Mouse (Mus musculus): ENCODE results near the gene Zfp773. TPM values are rescaled to one million over a fixed set of nuclear protein-coding genes. Genes with fewer than 3 reads are reported as not detected.
A peak's percentile ranks its signal among the peaks of the same experiment; 100 is the strongest.

Zfp773 gene
- polyA plus RNA-seq, 1 experiment from 2014 or later: 0.20 TPM

DNA sequence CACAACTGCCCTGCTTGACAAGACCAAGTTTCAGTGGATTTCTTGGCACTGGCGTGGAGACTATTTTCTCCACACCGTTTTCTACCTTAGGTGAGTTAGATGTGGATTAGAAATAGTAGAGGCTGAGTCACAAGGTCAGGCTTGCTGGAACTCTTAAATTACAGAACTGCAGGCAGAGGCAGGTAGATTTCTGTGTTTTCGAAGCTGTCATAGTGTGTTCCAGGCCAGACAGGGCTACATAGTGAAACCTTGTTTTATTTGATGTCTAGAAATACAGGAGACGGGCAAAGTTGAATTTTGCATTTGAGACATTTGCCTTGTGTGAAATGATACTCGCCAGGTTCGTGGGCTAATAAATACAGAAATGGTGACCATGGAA, 15.0 kb downstream of the Zfp773 start:
- peaks cover 21% of the 10 kb centered on the region for H3K36me3 ChIP-seq (ENCODE audit: control insufficient read depth, insufficient read depth)
- no peak overlapping the region for H3K27ac ChIP-seq (ENCODE audit: low read depth, low read length)
- no peak for TF ChIP-seq CTCF (IDR thresholded peaks at IDR 0.05; ENCODE audit: low read depth)
- no peaks in the 10 kb centered on the region for H3K9me3 ChIP-seq (ENCODE audit: control insufficient read depth)
- peak overlapping the region; percentile 70 for H3K4me2 ChIP-seq (replicated peaks; ENCODE audit: low read depth)
- H3K4me3 ChIP-seq (ENCODE audit: low read depth, low read length): peak overlapping the region; percentile 61
- WGBS: 54% methylated on average over 6 of the region's 6 CpGs
- H3K4me1 ChIP-seq (replicated peaks; ENCODE audit: control insufficient read depth, insufficient read depth, low read length): no peaks in the 10 kb centered on the region
- no peak for ATAC-seq
- H3K9ac ChIP-seq (ENCODE audit: low read depth, low read length): no peak overlapping the region
- H3K27me3 ChIP-seq (replicated peaks; ENCODE audit: control insufficient read depth, insufficient read depth, low read length): no peaks in the 10 kb centered on the region

DNA sequence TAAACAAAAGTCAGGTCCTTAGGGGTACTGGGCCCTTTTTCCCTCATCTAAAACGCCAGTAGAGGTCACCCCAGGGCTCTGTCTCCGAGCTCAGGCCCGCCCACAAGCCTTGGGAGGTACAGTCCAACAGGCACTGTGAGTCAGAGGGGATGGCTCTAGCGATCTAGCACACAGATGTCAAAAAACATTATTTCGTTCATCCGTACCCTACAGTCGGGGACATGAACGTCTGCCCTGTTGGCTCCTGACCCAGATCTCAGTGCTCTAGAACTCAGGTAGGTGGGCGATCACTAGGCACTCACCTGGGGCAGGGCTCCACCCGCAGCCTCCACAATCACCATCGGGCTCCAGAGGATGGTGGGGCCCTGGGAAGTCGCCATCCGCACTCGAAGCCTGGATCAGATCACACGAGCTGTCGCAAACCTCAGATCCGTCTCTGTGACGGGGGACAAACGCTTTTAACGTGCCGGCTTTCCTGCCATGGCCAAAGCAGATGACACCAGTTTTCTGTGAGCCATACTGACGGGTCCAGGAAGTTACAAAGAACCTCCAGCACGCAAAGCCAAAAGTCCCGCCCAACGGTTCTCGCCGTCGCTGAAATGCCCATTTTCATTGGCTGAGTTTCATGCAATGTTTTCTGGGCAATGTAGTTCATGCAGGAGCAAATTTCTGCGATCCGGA, 15.5 kb downstream of the Zfp773 start, which contains the start of gene Zfp954:
Gene Zfp954, minus strand, starts transcription at position 568 of the 681 bp plus-strand sequence.
- peak within 1 kb of the TSS; percentile 45 for H3K9ac ChIP-seq (ENCODE audit: low read depth, low read length)
- peak within 1 kb of the TSS; percentile 70 for H3K4me2 ChIP-seq (replicated peaks; ENCODE audit: low read depth)
- peak within 1 kb of the TSS; percentile 64 for H3K27ac ChIP-seq (ENCODE audit: low read depth, low read length)
- ATAC-seq: peak; percentile 95
- H3K27me3 ChIP-seq (replicated peaks; ENCODE audit: control insufficient read depth, insufficient read depth, low read length): no peaks in the 10 kb centered on the region
- no peaks in the 10 kb centered on the region for H3K9me3 ChIP-seq (ENCODE audit: control insufficient read depth)
- under 1% methylated on average over 30 of the region's 30 CpGs for WGBS
- H3K4me3 ChIP-seq (ENCODE audit: low read depth, low read length): peak within 1 kb of the TSS; percentile 61
- H3K36me3 ChIP-seq (ENCODE audit: control insufficient read depth, insufficient read depth): peaks cover 26% of the 10 kb centered on the region
- H3K4me1 ChIP-seq (replicated peaks; ENCODE audit: control insufficient read depth, insufficient read depth, low read length): no peaks in the 10 kb centered on the region
- TF ChIP-seq CTCF (IDR thresholded peaks at IDR 0.05; ENCODE audit: low read depth): peak; percentile 66

DNA sequence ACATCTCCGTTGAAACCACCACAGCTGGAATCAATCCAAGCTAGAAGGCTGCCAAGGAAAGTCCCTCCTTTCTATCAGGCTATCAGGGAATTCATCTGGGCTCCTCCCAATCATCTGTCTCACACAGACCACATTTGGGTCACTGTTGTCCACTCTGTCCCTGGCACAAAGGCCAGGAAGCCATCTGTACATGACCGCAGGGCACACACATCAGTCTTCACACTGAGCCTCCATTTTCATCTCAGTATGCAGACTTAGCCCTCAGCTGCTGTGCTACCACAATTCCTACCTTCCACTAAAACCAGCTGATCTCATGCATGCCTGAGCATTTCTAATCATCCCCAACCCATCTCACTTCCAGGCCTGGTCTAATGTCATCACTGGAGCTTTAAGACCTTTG, 18.1 kb downstream of the Zfp773 start:
- H3K36me3 ChIP-seq (ENCODE audit: control insufficient read depth, insufficient read depth): peaks cover 48% of the 10 kb centered on the region
- H3K4me1 ChIP-seq (replicated peaks; ENCODE audit: control insufficient read depth, insufficient read depth, low read length): no peaks in the 10 kb centered on the region
- no peak overlapping the region for H3K27ac ChIP-seq (ENCODE audit: low read depth, low read length)
- no peaks in the 10 kb centered on the region for H3K9me3 ChIP-seq (ENCODE audit: control insufficient read depth)
- WGBS: 83% methylated on average over 2 of the region's 2 CpGs
- ATAC-seq: no peak
- TF ChIP-seq CTCF (IDR thresholded peaks at IDR 0.05; ENCODE audit: low read depth): no peak
- H3K4me3 ChIP-seq (ENCODE audit: low read depth, low read length): no peak overlapping the region
- H3K27me3 ChIP-seq (replicated peaks; ENCODE audit: control insufficient read depth, insufficient read depth, low read length): no peaks in the 10 kb centered on the region
- no peak overlapping the region for H3K4me2 ChIP-seq (replicated peaks; ENCODE audit: low read depth)
- no peak overlapping the region for H3K9ac ChIP-seq (ENCODE audit: low read depth, low read length)

DNA sequence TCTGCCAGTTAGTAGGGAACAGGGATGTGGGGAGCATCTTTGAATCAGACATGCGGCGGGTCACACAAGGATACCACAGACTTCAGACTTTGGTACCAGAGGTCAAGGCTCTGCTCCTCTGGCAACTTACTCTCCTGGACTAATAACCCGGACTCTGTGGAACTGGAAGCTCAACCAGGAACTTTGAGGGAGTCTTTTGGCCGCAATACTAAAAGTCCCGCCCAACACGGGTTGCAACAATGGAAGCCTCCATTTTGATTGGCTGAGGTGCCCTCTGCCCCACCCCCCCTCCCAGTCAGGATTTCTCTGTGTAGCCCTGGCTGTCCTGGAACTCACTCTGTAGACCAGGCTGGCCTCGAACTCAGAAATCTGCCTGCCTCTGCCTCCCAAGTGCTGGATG, 28.1 kb downstream of the Zfp773 start:
- H3K27me3 ChIP-seq (replicated peaks; ENCODE audit: control insufficient read depth, insufficient read depth, low read length): no peaks in the 10 kb centered on the region
- H3K4me2 ChIP-seq (replicated peaks; ENCODE audit: low read depth): no peak overlapping the region
- no peaks in the 10 kb centered on the region for H3K9me3 ChIP-seq (ENCODE audit: control insufficient read depth)
- H3K27ac ChIP-seq (ENCODE audit: low read depth, low read length): no peak overlapping the region
- no peak overlapping the region for H3K4me3 ChIP-seq (ENCODE audit: low read depth, low read length)
- H3K4me1 ChIP-seq (replicated peaks; ENCODE audit: control insufficient read depth, insufficient read depth, low read length): no peaks in the 10 kb centered on the region
- no peaks in the 10 kb centered on the region for H3K36me3 ChIP-seq (ENCODE audit: control insufficient read depth, insufficient read depth)
- TF ChIP-seq CTCF (IDR thresholded peaks at IDR 0.05; ENCODE audit: low read depth): no peak
- 95% methylated on average over 7 of the region's 7 CpGs for WGBS
- no peak; the same call in 1 of the 2 replicates for ATAC-seq
- H3K9ac ChIP-seq (ENCODE audit: low read depth, low read length): no peak overlapping the region

Other genes with a start within 250 kb of the Zfp773 start
- not detected in 2 replicates for gene Aurkc, start 141.5 kb downstream of the Zfp773 start, polyA plus RNA-seq (2015; fragmentation: Nextera tagmentation; extraction: Ambion mirVana)
- 10.0 and 10.2 TPM in 2 replicates for gene Zfp954, start 15.3 kb downstream of the Zfp773 start, polyA plus RNA-seq (2015; fragmentation: Nextera tagmentation; extraction: Ambion mirVana)
- gene Zfp418, start 34.6 kb upstream of the Zfp773 start, polyA plus RNA-seq (2015; fragmentation: Nextera tagmentation; extraction: Ambion mirVana): 0.98 and 1.0 TPM in 2 replicates
- gene Zfp772, start 73.2 kb upstream of the Zfp773 start, polyA plus RNA-seq (2015; fragmentation: Nextera tagmentation; extraction: Ambion mirVana): 2.0 and 2.3 TPM in 2 replicates
- 0.09 TPM in 1 of 2 replicates, not detected in the other for gene Vmn2r29, start 110.6 kb upstream of the Zfp773 start, polyA plus RNA-seq (2015; fragmentation: Nextera tagmentation; extraction: Ambion mirVana)
- gene Gm45844, start 141.5 kb upstream of the Zfp773 start, polyA plus RNA-seq (2015; fragmentation: Nextera tagmentation; extraction: Ambion mirVana): 0.98 and 1.6 TPM in 2 replicates
- 31.9 and 32.0 TPM in 2 replicates for gene Clcn4, start 164.1 kb upstream of the Zfp773 start, polyA plus RNA-seq (2015; fragmentation: Nextera tagmentation; extraction: Ambion mirVana)
- gene Vmn2r30, start 200.9 kb upstream of the Zfp773 start, polyA plus RNA-seq (2015; fragmentation: Nextera tagmentation; extraction: Ambion mirVana): not detected in 2 replicates
- gene Gm45783, start 237.8 kb upstream of the Zfp773 start, polyA plus RNA-seq (2015; fragmentation: Nextera tagmentation; extraction: Ambion mirVana): not detected in 2 replicates

Measured in intestine, postnatal 0 days (tissue).